9 mouse cellular contexts compared by ENCODE assay signal in the genomic region with DNA sequence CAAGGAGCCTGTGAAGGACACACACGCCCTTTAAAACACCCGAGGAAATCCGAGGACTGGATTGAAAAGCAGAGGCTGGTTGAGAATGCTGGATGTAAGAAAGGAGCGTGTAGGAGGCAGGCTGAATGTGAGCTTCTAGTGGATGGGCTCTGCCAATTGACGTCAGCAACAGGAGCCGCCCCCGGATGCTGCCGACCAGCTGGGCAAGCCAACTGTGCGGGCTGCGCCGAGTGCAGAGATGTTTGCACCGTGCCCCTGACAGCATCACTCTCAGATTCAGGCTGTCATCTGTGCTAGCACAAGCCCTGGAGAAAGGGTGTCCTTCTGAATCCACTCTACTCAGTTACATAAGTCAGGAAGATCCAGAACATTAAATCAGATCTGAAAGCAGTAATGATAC. TPM values are rescaled to one million over a fixed set of nuclear protein-coding genes. Genes with fewer than 3 reads are reported as not detected.
DNase-seq lines count a peak whose midpoint lies in the region; ATAC-seq and TF ChIP-seq lines count a peak whose summit lies in the region.
"Had no signal": no experiment of that assay in that cellular context is flagged by ENCODE, and none has a peak within 500 bp of the region (broad histone marks: within the 10 kb centered on the region; RNA-seq: fewer than 3 reads in every experiment).

No protein-coding gene starts in this region.

- peak; percentile 13 to 18 for DNase-seq in lung, adult 18-20 months
- no peak for DNase-seq in lung, adult 2 months
- peak; percentile 25 for DNase-seq in fibroblast of lung, adult 2 months (ENCODE audit: low read depth)
- DNase-seq in kidney, postnatal 25 days: peak; percentile 34 to 71
- DNase-seq in lung, embryonic 14.5 days: peak; percentile 67
- peak; percentile 69 for DNase-seq in testis, postnatal 14 days (ENCODE audit: low spot score)
- no peak for DNase-seq in c-Kit-positive CD71-positive TER-119-positive erythroid progenitor cells, embryonic 14.5 days (ENCODE audit: low spot score)

- no peaks in the 10 kb centered on the region for H3K36me3 ChIP-seq in lung, embryonic 14.5 days (ENCODE audit: insufficient read depth)
- H3K36me3 ChIP-seq: neural tube, embryonic 12.5 days had no signal

- no peaks in the 10 kb centered on the region for H3K27me3 ChIP-seq in lung, embryonic 14.5 days (ENCODE audit: insufficient read depth, low read length)
- H3K27me3 ChIP-seq: neural tube, embryonic 12.5 days had no signal

- no peak overlapping the region for H3K9ac ChIP-seq in lung, embryonic 14.5 days
- H3K9ac ChIP-seq: neural tube, embryonic 12.5 days had no signal

- peak overlapping the region; percentile 34 for H3K4me2 ChIP-seq in lung, embryonic 14.5 days
- H3K4me2 ChIP-seq: neural tube, embryonic 12.5 days had no signal

- H3K4me3 ChIP-seq in lung, adult 2 months (replicated peaks; ENCODE audit: extremely low read depth, low read depth, low read length): no peak overlapping the region
- H3K4me3 ChIP-seq in lung, embryonic 14.5 days (ENCODE audit: low read depth, low read length): no peak overlapping the region
- H3K4me3 ChIP-seq: neural tube, embryonic 12.5 days had no signal

- no peak overlapping the region for H3K27ac ChIP-seq in lung, embryonic 14.5 days (ENCODE audit: low read depth)
- H3K27ac ChIP-seq: neural tube, embryonic 12.5 days had no signal

- TF ChIP-seq POLR2A in lung, adult 2 months (IDR thresholded peaks at IDR 0.05; ENCODE audit: borderline replicate concordance, extremely low read depth, low read depth, low read length): no peak

- TF ChIP-seq CTCF in lung, adult 2 months (IDR thresholded peaks at IDR 0.05; ENCODE audit: insufficient read depth, low read length): no peak
- no peak for TF ChIP-seq CTCF in lung, embryonic 14.5 days (IDR thresholded peaks at IDR 0.05; ENCODE audit: low read depth)

- peak; percentile 35; the same call in 1 of the 2 replicates for ATAC-seq in lung, embryonic 14.5 days (ENCODE audit: insufficient read depth)
- no peak for ATAC-seq in erythroid progenitor cell, adult 5-6 weeks (replicated peaks; ENCODE audit: low FRiP score, poor library complexity, severe bottlenecking)

- 33% methylated on average over 12 of the region's 12 CpGs for WGBS in lung, adult 2 months
- WGBS in lung, embryonic 14.5 days: 39% methylated on average over 12 of the region's 12 CpGs

- H3K9me3 ChIP-seq in lung, embryonic 14.5 days (ENCODE audit: low read depth, low read length): no peaks in the 10 kb centered on the region
- H3K9me3 ChIP-seq: neural tube, embryonic 12.5 days had no signal

- H3K4me1 ChIP-seq in lung, adult 2 months (ENCODE audit: control insufficient read depth, insufficient read depth, low read length): no peaks in the 10 kb centered on the region
- H3K4me1 ChIP-seq in lung, embryonic 14.5 days (ENCODE audit: insufficient read depth): no peaks in the 10 kb centered on the region
- H3K4me1 ChIP-seq: neural tube, embryonic 12.5 days had no signal

RNA-seq across cellular contexts. Expression of gene Pde10a, which starts 37.3 kb away (rescaled TPM):
- 0.42 and 0.62 TPM in 2 replicates for polyA plus RNA-seq in lung, adult 2 months (2012; rRNA removed)
- 2.6 and 3.4 TPM in 2 replicates for polyA plus RNA-seq in lung, embryonic 14.5 days (2014; fragmentation: Nextera tagmentation; extraction: Ambion mirVana)
- not detected in 2 replicates for total RNA-seq in erythroid progenitor cell, adult 5-6 weeks (2015; ENCODE audit: low replicate concordance)
- 1.5 TPM in 1 of 2 replicates, not detected in the other for total RNA-seq in erythroid progenitor cell, adult 5-6 weeks (2017; ENCODE audit: low replicate concordance)

RNA-seq across cellular contexts. Expression of gene T, which starts 53.6 kb away (rescaled TPM):
- polyA plus RNA-seq in lung, adult 2 months (2012; rRNA removed): 0.20 TPM in 2 replicates
- polyA plus RNA-seq in lung, embryonic 14.5 days (2014; fragmentation: Nextera tagmentation; extraction: Ambion mirVana): 0.34 and 0.45 TPM in 2 replicates
- not detected in 2 replicates for total RNA-seq in erythroid progenitor cell, adult 5-6 weeks (2015; ENCODE audit: low replicate concordance)
- total RNA-seq in erythroid progenitor cell, adult 5-6 weeks (2017; ENCODE audit: low replicate concordance): not detected in 2 replicates

Comparison
In these comparisons a context has a peak if more than half of its experiments do, and no peak if none do; other contexts are left out.
1. DNase-seq: peak in lung, adult 18-20 months (2 of 2), fibroblast of lung, adult 2 months (single experiment), kidney, postnatal 25 days (2 of 2), lung, embryonic 14.5 days (single experiment) and testis, postnatal 14 days (single experiment); none in lung, adult 2 months (single experiment) and c-Kit-positive CD71-positive TER-119-positive erythroid progenitor cells, embryonic 14.5 days (single experiment).